Mouse (Mus musculus): ENCODE data around the gene Vmn2r16. TPM values are rescaled to one million over a fixed set of nuclear protein-coding genes. Genes with fewer than 3 reads are reported as not detected.

The Vmn2r16 gene
- total RNA-seq (2022), result under 1 TPM in 1 of 4 experiments, not detected in 3; 0.06 TPM

DNA sequence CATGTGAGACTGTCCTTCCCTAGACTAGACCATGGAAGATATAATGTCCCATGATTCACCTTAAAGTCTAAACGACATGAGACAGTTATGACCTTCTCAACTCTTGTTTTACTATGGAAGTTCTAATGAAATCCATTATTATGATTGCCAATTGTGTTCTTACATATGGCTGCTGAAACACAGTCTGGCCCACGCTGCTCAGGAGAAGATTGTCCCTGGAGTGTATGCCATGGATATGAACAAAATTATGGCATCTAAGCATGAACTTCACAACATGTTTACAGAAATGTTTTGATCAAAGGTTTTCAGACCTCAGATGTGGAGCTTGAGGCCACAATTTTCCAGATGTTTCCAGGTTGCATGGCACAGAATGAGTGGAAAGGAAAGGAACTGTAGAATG, at the start of gene Vmn2r16:
Vmn2r16 (plus strand) TSS at position 301 of the 400 bp plus-strand sequence.
- no peak for DNase-seq

GRCm38 (mm10) chr5:109294655-109295054, 35.3 kb upstream of the Vmn2r16 start:
- DNase-seq, result peak; percentile 70

GRCm38 (mm10) chr5:109297544-109297943, 32.4 kb upstream of the Vmn2r16 start, which contains the start of gene Vmn2r15:
Vmn2r15 (minus strand) TSS chr5:109297644.
- DNase-seq, result no peak

DNA sequence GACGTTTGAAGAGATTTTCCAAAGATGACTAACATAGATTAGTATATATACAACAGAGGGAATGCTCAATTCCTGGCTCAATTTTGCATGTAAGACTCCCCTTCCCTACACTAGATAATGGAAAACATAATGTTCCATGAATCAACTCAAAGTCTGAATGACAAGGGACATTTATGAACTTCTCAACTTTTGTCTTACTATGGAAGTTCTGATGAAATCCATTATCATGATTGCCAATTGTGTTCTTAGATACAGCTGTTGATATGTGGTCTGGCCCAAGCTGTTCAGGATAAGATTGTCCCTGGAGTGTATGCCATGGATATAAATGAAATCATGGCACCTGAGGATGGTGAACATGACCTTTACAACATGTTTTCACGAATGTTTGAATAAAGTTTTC, 89.4 kb downstream of the Vmn2r16 start, which contains the start of gene Vmn2r17:
Vmn2r17 (plus strand) TSS at position 301 of the 400 bp plus-strand sequence.
- no peak for DNase-seq

Other genes with a start within 250 kb of the Vmn2r16 start
- not detected for gene Vmn2r12, start 232.2 kb upstream of the Vmn2r16 start, total RNA-seq (2022)
- gene Vmn2r13, start 138.0 kb upstream of the Vmn2r16 start, total RNA-seq (2022), result under 1 TPM in 3 of 4 experiments, not detected in 1; 0.06 to 0.13 (median 0.12) TPM
- not detected for gene Vmn2r14, start 105.5 kb upstream of the Vmn2r16 start, total RNA-seq (2022)
- gene Vmn2r15, start 32.5 kb upstream of the Vmn2r16 start, total RNA-seq (2022), result under 1 TPM in 1 of 4 experiments, not detected in 3; 0.08 TPM
- gene Vmn2r17, start 89.5 kb downstream of the Vmn2r16 start, total RNA-seq (2022), result under 1 TPM in 1 of 4 experiments, not detected in 3; 0.06 TPM
- 10 to 100 TPM; 47.3 to 60.5 (median 55.6) TPM for gene Crlf2, start 228.8 kb downstream of the Vmn2r16 start, total RNA-seq (2022)